Mouse (Mus musculus) spleen, adult 18-20 months (tissue): ENCODE measurements around the gene Prx.

Experiments used
- DNase-seq, 2 experiments: peaks; one replicate each; pipeline ENCODE4 v3.0.0; 2022; ENCODE audit warnings: mixed read lengths in 2 of 2

Prx gene

DNA sequence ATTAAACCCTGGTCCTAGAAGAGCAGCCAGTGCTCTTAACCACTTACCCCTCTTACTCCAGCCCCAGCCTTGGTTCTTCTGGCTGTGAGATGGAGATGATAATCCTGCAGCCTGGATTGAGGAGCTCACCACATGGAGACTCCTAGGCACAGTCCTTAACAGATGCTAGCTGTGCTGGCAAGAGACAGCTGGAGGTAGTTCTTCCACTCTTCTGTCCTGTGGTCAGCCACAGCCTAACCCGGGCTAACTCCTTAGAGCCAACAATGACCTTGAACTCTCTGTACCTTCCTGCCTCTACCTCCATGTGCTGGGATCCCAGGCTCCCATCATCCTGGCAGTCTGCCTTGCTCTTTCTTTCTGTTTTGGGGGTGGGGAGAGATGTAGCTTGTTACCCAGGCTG is 61.9 kb downstream of the Prx start:
- DNase-seq = no peak
